Mouse (Mus musculus): ENCODE results near the gene Tgm2. TPM values are rescaled to one million over a fixed set of nuclear protein-coding genes. Genes with fewer than 3 reads are reported as not detected.

Tgm2 gene
- polyA plus RNA-seq, 1 experiment from 2014 or later, result 160 TPM

GRCm38 (mm10) chr2:158167496-158168205, 21.4 kb upstream of the Tgm2 start:
- WGBS, result 32% methylated on average over 9 of the region's 9 CpGs
- no peak overlapping the region for H3K4me2 ChIP-seq (ENCODE audit: low read length)
- ATAC-seq (ENCODE audit: insufficient number of reproducible peaks, insufficient read depth, low FRiP score, low read depth), result peak; percentile 49
- H3K36me3 ChIP-seq (ENCODE audit: control insufficient read depth, insufficient read depth, low read length), result no peaks in the 10 kb centered on the region
- no peak overlapping the region for H3K4me3 ChIP-seq (ENCODE audit: control insufficient read depth in 1 of 2, insufficient read depth in 1 of 2, low read depth in 1 of 2, low read length in 2 of 2)
- peak overlapping the region; percentile 63 to 75 for H3K27ac ChIP-seq (replicated peaks in 1 of 2; ENCODE audit: control insufficient read depth in 1 of 2, insufficient read depth in 1 of 2, low read depth in 2 of 2, low read length in 2 of 2)
- no peaks in the 10 kb centered on the region for H3K9me3 ChIP-seq (ENCODE audit: control insufficient read depth, low read length)
- H3K27me3 ChIP-seq (ENCODE audit: control insufficient read depth, insufficient read depth, low read length), result no peaks in the 10 kb centered on the region
- peak overlapping the region; percentile 55; the same call in 1 of the 2 replicates for H3K9ac ChIP-seq (ENCODE audit: low read length)
- peaks cover 27 to 33% of the 10 kb centered on the region in 2 experiments for H3K4me1 ChIP-seq (ENCODE audit: control insufficient read depth in 2 of 2, insufficient read depth in 2 of 2, low read length in 2 of 2)

DNA sequence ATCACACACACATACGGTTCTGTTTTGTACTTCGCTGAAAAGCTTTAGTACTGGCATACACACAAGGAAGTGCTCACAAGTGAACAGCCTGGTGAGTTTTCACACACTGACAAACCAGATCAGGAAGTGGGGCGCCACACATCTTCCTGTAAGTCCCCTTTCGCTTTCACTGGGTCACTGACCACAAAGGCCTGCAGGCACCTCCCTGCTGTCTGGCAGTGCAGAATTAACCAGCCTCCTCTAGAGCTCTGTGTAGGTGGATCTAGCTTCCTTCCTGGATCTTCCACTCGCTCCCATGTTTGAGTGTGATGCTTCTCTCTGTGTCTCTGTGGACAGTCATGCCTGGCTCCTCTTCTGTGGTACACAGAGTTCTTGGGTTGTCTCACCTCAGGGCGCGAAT, 20.4 kb upstream of the Tgm2 start:
- no peak overlapping the region for H3K4me3 ChIP-seq (ENCODE audit: control insufficient read depth in 1 of 2, insufficient read depth in 1 of 2, low read depth in 1 of 2, low read length in 2 of 2)
- no peaks in the 10 kb centered on the region for H3K27me3 ChIP-seq (ENCODE audit: control insufficient read depth, insufficient read depth, low read length)
- no peak for ATAC-seq (ENCODE audit: insufficient number of reproducible peaks, insufficient read depth, low FRiP score, low read depth)
- H3K9me3 ChIP-seq (ENCODE audit: control insufficient read depth, low read length), result no peaks in the 10 kb centered on the region
- H3K9ac ChIP-seq (ENCODE audit: low read length), result no peak overlapping the region
- peaks cover 27 to 38% of the 10 kb centered on the region in 2 experiments for H3K4me1 ChIP-seq (ENCODE audit: control insufficient read depth in 2 of 2, insufficient read depth in 2 of 2, low read length in 2 of 2)
- H3K36me3 ChIP-seq (ENCODE audit: control insufficient read depth, insufficient read depth, low read length), result no peaks in the 10 kb centered on the region
- peak overlapping the region; percentile 36 to 53; a peak in 3 of 4 replicates for H3K27ac ChIP-seq (replicated peaks in 1 of 2; ENCODE audit: control insufficient read depth in 1 of 2, insufficient read depth in 1 of 2, low read depth in 2 of 2, low read length in 2 of 2)
- 78% methylated on average over 7 of the region's 7 CpGs for WGBS
- no peak overlapping the region for H3K4me2 ChIP-seq (ENCODE audit: low read length)

- 79% methylated on average over 4 of the region's 4 CpGs for WGBS
- H3K36me3 ChIP-seq (ENCODE audit: control insufficient read depth, insufficient read depth, low read length), result no peaks in the 10 kb centered on the region
- no peak overlapping the region for H3K9ac ChIP-seq (ENCODE audit: low read length)
- ATAC-seq (ENCODE audit: insufficient number of reproducible peaks, insufficient read depth, low FRiP score, low read depth), result no peak
- H3K9me3 ChIP-seq (ENCODE audit: control insufficient read depth, low read length), result no peaks in the 10 kb centered on the region
- no peak overlapping the region for H3K4me2 ChIP-seq (ENCODE audit: low read length)
- H3K27me3 ChIP-seq (ENCODE audit: control insufficient read depth, insufficient read depth, low read length), result no peaks in the 10 kb centered on the region
- H3K27ac ChIP-seq (replicated peaks in 1 of 2; ENCODE audit: control insufficient read depth in 1 of 2, insufficient read depth in 1 of 2, low read depth in 2 of 2, low read length in 2 of 2), result no peak overlapping the region
- H3K4me1 ChIP-seq (ENCODE audit: control insufficient read depth in 2 of 2, insufficient read depth in 2 of 2, low read length in 2 of 2), result peaks cover 28 to 38% of the 10 kb centered on the region in 2 experiments
- H3K4me3 ChIP-seq (ENCODE audit: control insufficient read depth in 1 of 2, insufficient read depth in 1 of 2, low read depth in 1 of 2, low read length in 2 of 2), result no peak overlapping the region
Measured at GRCm38 (mm10) chr2:158165776-158166175, 19.5 kb upstream of the Tgm2 start.

GRCm38 (mm10) chr2:158163034-158163433, 16.8 kb upstream of the Tgm2 start:
- ATAC-seq (ENCODE audit: insufficient number of reproducible peaks, insufficient read depth, low FRiP score, low read depth), result no peak
- no peak overlapping the region for H3K4me3 ChIP-seq (ENCODE audit: control insufficient read depth in 1 of 2, insufficient read depth in 1 of 2, low read depth in 1 of 2, low read length in 2 of 2)
- peaks cover 20 to 32% of the 10 kb centered on the region in 2 experiments for H3K4me1 ChIP-seq (ENCODE audit: control insufficient read depth in 2 of 2, insufficient read depth in 2 of 2, low read length in 2 of 2)
- no peak overlapping the region for H3K4me2 ChIP-seq (ENCODE audit: low read length)
- H3K9me3 ChIP-seq (ENCODE audit: control insufficient read depth, low read length), result no peaks in the 10 kb centered on the region
- no peaks in the 10 kb centered on the region for H3K36me3 ChIP-seq (ENCODE audit: control insufficient read depth, insufficient read depth, low read length)
- no peak overlapping the region for H3K27ac ChIP-seq (replicated peaks in 1 of 2; ENCODE audit: control insufficient read depth in 1 of 2, insufficient read depth in 1 of 2, low read depth in 2 of 2, low read length in 2 of 2)
- H3K9ac ChIP-seq (ENCODE audit: low read length), result no peak overlapping the region
- no peaks in the 10 kb centered on the region for H3K27me3 ChIP-seq (ENCODE audit: control insufficient read depth, insufficient read depth, low read length)
- 82% methylated on average over 6 of the region's 6 CpGs for WGBS

- Histone ChIP-seq H3K36me3 (ENCODE audit: control insufficient read depth, insufficient read depth, low read length) (no peaks in the 10 kb centered on the region), H3K27ac (replicated peaks in 1 of 2; ENCODE audit: control insufficient read depth in 1 of 2, insufficient read depth in 1 of 2, low read depth in 2 of 2, low read length in 2 of 2) (no peak overlapping the region), H3K9me3 (ENCODE audit: control insufficient read depth, low read length) (no peaks in the 10 kb centered on the region), H3K27me3 (ENCODE audit: control insufficient read depth, insufficient read depth, low read length) (no peaks in the 10 kb centered on the region), H3K4me2 (ENCODE audit: low read length) (no peak overlapping the region), H3K4me1 (ENCODE audit: control insufficient read depth in 2 of 2, insufficient read depth in 2 of 2, low read length in 2 of 2) (peaks cover 11 to 24% of the 10 kb centered on the region in 2 experiments), H3K4me3 (ENCODE audit: control insufficient read depth in 1 of 2, insufficient read depth in 1 of 2, low read depth in 1 of 2, low read length in 2 of 2) (no peak overlapping the region), H3K9ac (ENCODE audit: low read length) (no peak overlapping the region)
- ATAC-seq (ENCODE audit: insufficient number of reproducible peaks, insufficient read depth, low FRiP score, low read depth), result no peak
- 81% methylated on average over 6 of the region's 6 CpGs for WGBS
Measured at GRCm38 (mm10) chr2:158161761-158162160, 15.5 kb upstream of the Tgm2 start.

GRCm38 (mm10) chr2:158159376-158160235, 13.4 kb upstream of the Tgm2 start:
- ATAC-seq (ENCODE audit: insufficient number of reproducible peaks, insufficient read depth, low FRiP score, low read depth), result peak; percentile 70
- Histone ChIP-seq H3K4me3 (ENCODE audit: control insufficient read depth in 1 of 2, insufficient read depth in 1 of 2, low read depth in 1 of 2, low read length in 2 of 2) (peak overlapping the region; percentile 22 to 23; a peak in 3 of 4 replicates), H3K9ac (ENCODE audit: low read length) (peak overlapping the region; percentile 70), H3K36me3 (ENCODE audit: control insufficient read depth, insufficient read depth, low read length) (no peaks in the 10 kb centered on the region), H3K27me3 (ENCODE audit: control insufficient read depth, insufficient read depth, low read length) (no peaks in the 10 kb centered on the region), H3K4me2 (ENCODE audit: low read length) (peak overlapping the region; percentile 66), H3K4me1 (ENCODE audit: control insufficient read depth in 2 of 2, insufficient read depth in 2 of 2, low read length in 2 of 2) (peaks cover 10 to 22% of the 10 kb centered on the region in 2 experiments), H3K9me3 (ENCODE audit: control insufficient read depth, low read length) (no peaks in the 10 kb centered on the region), H3K27ac (replicated peaks in 1 of 2; ENCODE audit: control insufficient read depth in 1 of 2, insufficient read depth in 1 of 2, low read depth in 2 of 2, low read length in 2 of 2) (peak overlapping the region; percentile 70 to 82)
- WGBS, result 10% methylated on average over 7 of the region's 7 CpGs

- no peak overlapping the region for H3K27ac ChIP-seq (replicated peaks in 1 of 2; ENCODE audit: control insufficient read depth in 1 of 2, insufficient read depth in 1 of 2, low read depth in 2 of 2, low read length in 2 of 2)
- no peak overlapping the region for H3K4me3 ChIP-seq (ENCODE audit: control insufficient read depth in 1 of 2, insufficient read depth in 1 of 2, low read depth in 1 of 2, low read length in 2 of 2)
- no peaks in the 10 kb centered on the region for H3K9me3 ChIP-seq (ENCODE audit: control insufficient read depth, low read length)
- no peak overlapping the region for H3K4me2 ChIP-seq (ENCODE audit: low read length)
- H3K36me3 ChIP-seq (ENCODE audit: control insufficient read depth, insufficient read depth, low read length), result no peaks in the 10 kb centered on the region
- no peak for ATAC-seq (ENCODE audit: insufficient number of reproducible peaks, insufficient read depth, low FRiP score, low read depth)
- no peaks in the 10 kb centered on the region for H3K27me3 ChIP-seq (ENCODE audit: control insufficient read depth, insufficient read depth, low read length)
- H3K4me1 ChIP-seq (ENCODE audit: control insufficient read depth in 2 of 2, insufficient read depth in 2 of 2, low read length in 2 of 2), result peaks cover 17 to 35% of the 10 kb centered on the region in 2 experiments
- no peak overlapping the region for H3K9ac ChIP-seq (ENCODE audit: low read length)
- 74% methylated on average over 8 of the region's 8 CpGs for WGBS
Measured at GRCm38 (mm10) chr2:158157654-158158053, 11.4 kb upstream of the Tgm2 start.

All from heart, embryonic 14.5 days (tissue).